Mouse (Mus musculus): ENCODE measurements around the gene Nfasc.

GRCm38 (mm10) chr1:132647958-132648357, 93.6 kb downstream of the Nfasc start:
- no peak for TF ChIP-seq MAZ (IDR thresholded peaks at IDR 0.05; ENCODE audit: low read depth, low read length)
- no peak for TF ChIP-seq ETS1 (conservative IDR thresholded peaks at IDR 0.05; ENCODE audit: low read depth, low read length)
